Mouse (Mus musculus) T-cell, adult 2 months (primary cell): ENCODE measurements around the gene Hyal2.
"Not testable (repeated sequence)": the region's sequence is repeated elsewhere in the genome, so short reads cannot be mapped to it uniquely, and the experiment has no call there.

Experiments
- DNase-seq: peaks from one replicate; pipeline ENCODE4 v3.0.0; 2022; ENCODE audit warnings: low spot score

The Hyal2 gene

GRCm38 (mm10) chr9:107569270-107569669, 1.5 kb downstream of the Hyal2 start:
- no peak for DNase-seq

DNA sequence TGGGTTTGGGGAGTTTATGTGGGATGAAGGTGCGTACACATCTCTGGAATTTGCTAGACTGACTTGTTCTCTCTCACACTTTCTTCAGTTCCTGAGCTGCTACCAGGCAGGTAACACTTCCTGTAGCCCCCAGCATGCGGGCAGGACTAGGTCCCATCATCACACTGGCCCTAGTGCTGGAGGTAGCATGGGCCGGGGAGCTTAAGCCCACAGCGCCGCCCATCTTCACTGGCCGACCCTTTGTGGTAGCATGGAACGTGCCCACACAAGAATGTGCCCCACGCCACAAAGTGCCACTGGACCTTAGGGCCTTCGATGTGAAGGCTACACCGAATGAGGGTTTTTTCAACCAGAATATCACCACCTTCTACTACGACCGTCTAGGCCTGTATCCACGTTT, 2.3 kb downstream of the Hyal2 start:
- no peak for DNase-seq

- no peak for DNase-seq
Measured at GRCm38 (mm10) chr9:107570845-107571244, 3.1 kb downstream of the Hyal2 start.

GRCm38 (mm10) chr9:107571534-107572326, 4.0 kb downstream of the Hyal2 start:
- DNase-seq, result no peak

- DNase-seq, result no peak
Measured at GRCm38 (mm10) chr9:107572327-107572662, 4.5 kb downstream of the Hyal2 start.

GRCm38 (mm10) chr9:107573774-107574173, 6.0 kb downstream of the Hyal2 start:
- DNase-seq, result not testable (repeated sequence)

DNA sequence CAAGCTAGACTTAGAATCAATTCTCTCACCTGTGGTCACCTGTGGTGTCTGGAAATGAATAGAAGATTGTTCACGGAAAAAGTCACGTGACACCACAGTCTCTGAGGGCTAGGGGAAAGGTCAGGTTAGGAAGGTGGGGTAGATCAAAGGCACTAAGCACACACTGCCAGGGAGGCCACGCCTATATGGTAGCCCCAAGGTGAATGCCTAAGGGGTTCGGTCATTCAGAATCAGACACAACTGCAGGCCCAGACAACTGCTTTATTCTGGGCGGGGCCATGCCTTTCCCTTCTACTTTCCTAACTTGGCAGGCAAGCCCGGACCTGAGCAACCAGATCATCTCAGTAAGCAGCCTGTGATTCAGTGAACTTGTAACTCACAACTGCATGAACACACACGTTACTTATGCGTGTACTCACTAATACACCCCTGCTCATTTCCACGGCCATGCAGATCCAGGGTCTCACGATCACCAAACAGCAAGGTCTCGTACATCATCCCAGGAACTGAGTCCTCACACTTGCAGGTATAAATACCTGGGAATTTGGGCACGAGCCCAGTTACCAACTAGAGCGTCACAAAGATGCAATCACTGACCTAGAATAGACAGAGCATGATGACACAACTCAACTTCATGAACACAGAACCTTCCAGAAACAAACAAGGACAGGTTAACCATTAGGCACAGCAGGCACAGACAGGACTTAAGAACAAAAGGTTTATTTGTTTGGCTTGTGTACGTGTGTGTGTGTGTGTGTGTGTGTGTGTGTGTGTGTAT, 8.0 kb downstream of the Hyal2 start:
- DNase-seq, result no peak

GRCm38 (mm10) chr9:107576357-107577107, 8.8 kb downstream of the Hyal2 start, which contains the start of gene Hyal1:
Hyal1 (plus strand) TSS chr9:107576927.
- DNase-seq, result no peak

DNA sequence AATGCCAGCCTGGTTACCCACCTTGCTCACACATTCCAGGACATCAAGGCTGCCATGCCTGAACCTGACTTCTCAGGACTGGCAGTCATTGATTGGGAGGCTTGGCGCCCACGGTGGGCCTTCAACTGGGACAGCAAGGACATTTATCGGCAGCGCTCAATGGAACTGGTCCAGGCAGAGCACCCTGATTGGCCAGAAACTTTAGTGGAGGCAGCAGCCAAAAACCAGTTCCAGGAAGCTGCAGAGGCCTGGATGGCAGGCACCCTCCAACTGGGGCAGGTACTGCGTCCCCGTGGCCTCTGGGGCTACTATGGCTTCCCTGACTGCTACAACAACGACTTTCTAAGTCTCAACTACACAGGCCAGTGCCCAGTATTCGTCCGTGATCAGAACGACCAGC, 10.1 kb downstream of the Hyal2 start:
- no peak for DNase-seq

DNA sequence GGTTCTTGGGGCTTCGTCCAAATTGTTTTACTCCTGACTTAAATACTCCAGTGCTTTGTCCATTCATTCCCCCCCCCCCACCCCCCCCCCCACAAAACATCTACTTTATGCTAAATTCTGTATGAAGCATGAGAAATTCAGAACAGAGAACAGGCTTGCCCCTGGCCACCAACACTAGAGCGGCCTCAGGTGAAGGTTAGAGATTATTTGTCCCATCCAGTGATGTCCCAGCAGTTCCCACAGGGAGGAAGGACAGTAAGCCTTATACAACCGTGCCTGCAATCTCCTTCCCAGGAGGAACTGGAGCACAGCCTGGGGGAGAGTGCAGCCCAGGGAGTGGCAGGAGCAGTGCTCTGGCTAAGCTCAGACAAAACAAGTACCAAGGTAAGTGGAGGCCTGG, 10.8 kb downstream of the Hyal2 start, which contains the start of gene Naa80:
Gene Naa80, plus strand, starts transcription at position 301 of the 400 bp plus-strand sequence.
- no peak for DNase-seq

DNA sequence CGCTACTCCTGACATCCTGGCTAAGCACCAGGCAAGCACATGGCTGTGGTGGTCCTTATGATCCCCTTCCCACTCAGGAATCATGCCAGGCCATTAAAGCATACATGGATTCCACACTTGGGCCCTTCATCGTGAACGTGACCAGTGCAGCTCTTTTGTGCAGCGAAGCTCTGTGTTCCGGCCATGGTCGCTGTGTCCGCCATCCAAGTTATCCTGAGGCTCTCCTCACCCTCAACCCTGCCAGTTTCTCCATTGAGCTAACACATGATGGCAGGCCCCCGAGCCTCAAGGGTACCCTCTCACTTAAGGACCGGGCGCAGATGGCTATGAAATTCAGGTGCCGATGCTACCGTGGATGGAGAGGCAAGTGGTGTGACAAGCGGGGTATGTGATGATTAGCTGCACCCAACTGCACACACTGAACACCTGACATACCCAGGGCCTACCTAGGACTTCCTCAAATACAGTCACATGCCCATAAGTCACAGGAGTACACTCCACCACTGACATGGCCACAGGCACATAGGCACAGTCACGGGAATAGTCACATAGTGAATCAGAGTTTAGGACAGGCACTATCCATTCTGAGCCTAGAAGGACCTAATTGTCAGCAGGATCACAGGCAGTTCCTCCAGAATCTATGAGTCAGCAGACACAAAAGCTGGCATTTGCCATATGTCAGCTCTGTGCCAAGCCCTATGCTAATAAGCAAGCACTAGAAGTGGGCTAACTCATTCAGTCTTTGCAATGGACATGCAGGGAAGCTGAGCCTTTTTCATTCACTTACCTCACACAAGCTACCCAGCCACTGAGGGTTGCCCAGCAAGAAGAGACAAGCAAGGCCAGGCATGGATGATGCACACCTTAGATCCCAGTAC, 11.5 kb downstream of the Hyal2 start:
- no peak for DNase-seq

DNA sequence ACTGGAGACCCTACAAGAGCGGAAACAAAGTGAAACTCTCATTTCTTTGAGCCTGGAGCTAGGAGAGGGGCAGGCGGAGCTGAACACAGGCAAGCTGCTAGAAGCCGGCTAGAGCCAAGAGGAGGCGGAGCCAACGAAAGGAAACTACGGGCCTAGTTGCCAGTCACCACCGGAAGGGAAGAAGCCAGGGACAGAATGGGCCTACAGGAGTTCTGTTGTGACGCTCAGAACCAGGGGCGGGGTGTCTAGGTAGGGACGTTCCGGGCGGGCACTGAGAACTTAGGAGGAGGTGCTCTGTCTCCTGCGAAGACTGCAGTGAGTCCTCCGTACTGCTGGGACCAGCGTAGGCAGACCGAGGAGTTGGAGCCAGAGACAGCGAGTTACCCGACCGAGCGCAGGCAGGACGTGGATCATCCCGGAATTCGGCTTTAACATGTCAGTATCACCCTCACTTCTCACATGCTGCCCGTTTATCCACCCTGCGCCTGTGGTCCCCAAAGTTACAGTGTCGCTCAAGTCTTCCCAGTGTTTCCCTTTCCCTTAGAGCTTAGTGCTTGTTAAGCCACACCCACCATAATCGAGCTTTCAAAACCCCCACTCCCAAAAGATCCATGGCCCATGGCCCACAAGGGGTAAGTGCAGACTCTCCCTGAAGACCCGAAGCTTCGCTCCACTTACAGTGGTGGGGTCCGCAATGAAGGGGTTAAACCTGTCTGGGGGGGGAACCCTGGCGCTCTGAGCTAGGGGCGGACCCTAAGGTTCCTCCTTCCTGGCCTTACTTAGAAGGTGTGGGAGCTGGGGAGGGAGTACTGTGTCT, 13.0 kb downstream of the Hyal2 start, which contains the start of gene Hyal3:
Gene Hyal3, plus strand, starts transcription at position 318 of the 817 bp plus-strand sequence.
- peak; percentile 90 for DNase-seq

DNA sequence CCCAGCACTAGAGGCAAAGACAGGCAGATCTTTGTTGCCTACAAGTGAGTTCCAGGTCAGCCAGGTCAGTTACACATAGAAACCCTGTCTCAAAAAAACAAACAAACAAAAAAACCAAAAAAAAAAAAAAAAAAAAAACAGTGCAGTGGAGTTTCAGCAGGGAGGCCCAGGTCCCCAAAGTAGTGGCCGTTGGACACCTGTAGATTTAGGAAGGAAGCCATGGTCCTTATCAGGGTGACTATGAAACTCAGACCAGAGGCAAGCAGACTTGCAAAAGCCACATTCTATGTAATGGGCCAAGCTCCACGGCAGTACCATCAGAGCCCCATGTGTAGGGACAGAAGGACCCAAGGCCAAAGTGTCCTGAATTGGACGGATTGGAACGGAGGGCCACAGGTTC, 13.8 kb downstream of the Hyal2 start:
- no peak for DNase-seq

GRCm38 (mm10) chr9:107582509-107583062, 14.8 kb downstream of the Hyal2 start:
- no peak for DNase-seq

GRCm38 (mm10) chr9:107583174-107583573, 15.4 kb downstream of the Hyal2 start:
- DNase-seq, result no peak

- no peak for DNase-seq
Measured at GRCm38 (mm10) chr9:107586504-107586903, 18.8 kb downstream of the Hyal2 start.

- peak; percentile 99 for DNase-seq
Measured at GRCm38 (mm10) chr9:107586974-107587832, 19.5 kb downstream of the Hyal2 start, which contains the start of gene Ifrd2. Ifrd2 (plus strand) TSS chr9:107587642.

DNA sequence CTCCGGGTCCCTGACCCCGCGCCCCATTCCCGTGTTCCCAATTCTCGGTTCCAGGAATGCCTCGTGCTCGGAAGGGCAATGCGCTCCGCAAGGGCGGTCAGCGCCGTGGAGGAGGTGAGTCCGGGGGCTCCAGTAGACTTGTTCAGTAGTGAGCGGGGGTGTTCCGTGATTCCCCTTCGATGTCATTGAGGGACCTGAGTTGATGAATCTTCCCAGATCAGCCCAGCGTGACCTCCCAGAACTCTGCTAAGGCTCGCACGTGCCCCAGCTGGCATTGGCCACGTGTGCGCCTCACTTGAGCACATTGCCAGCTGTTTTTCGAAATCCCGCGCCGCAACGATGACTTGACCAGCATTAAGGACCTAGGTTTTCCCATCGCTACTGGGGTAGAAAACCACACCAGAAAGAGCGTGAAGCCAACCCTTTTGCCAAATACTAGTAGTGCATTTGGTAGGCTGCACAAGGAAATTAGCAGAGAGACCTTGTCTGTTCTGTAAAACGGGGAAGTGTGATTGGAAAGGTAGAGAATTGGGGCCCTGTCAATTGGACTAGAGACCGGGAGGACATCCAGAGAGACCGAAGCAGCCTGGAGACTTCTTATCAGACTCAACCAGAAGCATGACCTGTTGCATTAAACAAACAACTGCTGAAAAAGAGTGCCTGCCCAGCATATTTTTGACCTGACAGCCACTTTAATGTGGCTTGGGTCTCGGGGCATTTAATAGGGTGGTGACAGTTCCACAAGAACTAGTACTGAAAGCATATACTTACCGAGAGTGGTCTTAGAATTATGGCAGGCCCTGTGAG, 20.3 kb downstream of the Hyal2 start:
- DNase-seq, result no peak
